Mouse (Mus musculus) brain, embryonic 14.5 days (tissue): Measurements from ENCODE around the gene Klhl11.

Experiments used
- CTCF ChIP-seq: fragments of 200-500 bp; IDR thresholded peaks from 2 replicates; pipeline ENCODE4 v1.5.1; 2012; ENCODE audit warnings: inconsistent platforms, mild to moderate bottlenecking, moderate library complexity, borderline replicate concordance; ENCODE audit not compliant: insufficient read depth, insufficient read length; ENCODE audit errors: extremely low read depth
- POLR2A ChIP-seq: fragments of 200-500 bp; IDR thresholded peaks from 2 replicates; pipeline ENCODE4 v1.6.1; 2012; ENCODE audit warnings: mild to moderate bottlenecking, inconsistent platforms, borderline replicate concordance; ENCODE audit not compliant: poor library complexity, insufficient read depth, insufficient read length, severe bottlenecking; ENCODE audit errors: extremely low read depth

DNA sequence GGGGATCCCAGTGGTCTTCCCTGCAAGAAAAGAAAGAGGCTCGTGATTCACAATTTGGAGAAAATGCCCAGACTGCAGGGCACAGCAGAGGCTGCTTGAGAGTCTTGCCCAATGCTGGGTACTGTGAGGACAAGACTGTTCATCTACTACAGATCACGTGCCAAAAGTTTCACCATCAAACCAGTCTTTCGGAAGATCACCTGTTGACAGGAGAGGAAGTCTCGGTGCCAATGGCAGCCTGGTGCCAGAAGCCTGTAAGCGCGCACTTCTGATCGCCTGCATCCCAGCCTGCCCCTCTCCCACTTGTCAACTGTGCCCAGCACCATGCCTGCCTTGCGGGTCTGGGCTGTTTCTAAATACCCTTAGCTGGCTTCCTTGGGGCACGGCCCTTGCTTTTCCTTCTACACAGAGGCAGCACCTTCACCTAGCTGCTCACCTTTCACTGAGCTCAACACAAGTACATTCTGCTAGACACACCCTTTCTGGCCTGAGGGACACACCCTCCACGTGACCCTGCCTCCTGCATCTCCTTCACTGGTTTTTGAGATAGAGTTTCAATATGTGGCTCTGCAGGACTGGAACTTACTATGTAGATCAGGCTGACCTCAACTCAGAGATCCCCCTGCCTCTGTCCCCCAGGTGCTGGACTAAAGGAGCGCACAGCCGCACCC lies 32.6 kb upstream of the Klhl11 start:
- TF ChIP-seq POLR2A = no peak
- no peak for TF ChIP-seq CTCF
